Mouse (Mus musculus): Measurements from ENCODE around the gene Akp3.
A peak's percentile ranks its signal among the peaks of the same experiment; 100 is the strongest.

Gene Akp3

DNA sequence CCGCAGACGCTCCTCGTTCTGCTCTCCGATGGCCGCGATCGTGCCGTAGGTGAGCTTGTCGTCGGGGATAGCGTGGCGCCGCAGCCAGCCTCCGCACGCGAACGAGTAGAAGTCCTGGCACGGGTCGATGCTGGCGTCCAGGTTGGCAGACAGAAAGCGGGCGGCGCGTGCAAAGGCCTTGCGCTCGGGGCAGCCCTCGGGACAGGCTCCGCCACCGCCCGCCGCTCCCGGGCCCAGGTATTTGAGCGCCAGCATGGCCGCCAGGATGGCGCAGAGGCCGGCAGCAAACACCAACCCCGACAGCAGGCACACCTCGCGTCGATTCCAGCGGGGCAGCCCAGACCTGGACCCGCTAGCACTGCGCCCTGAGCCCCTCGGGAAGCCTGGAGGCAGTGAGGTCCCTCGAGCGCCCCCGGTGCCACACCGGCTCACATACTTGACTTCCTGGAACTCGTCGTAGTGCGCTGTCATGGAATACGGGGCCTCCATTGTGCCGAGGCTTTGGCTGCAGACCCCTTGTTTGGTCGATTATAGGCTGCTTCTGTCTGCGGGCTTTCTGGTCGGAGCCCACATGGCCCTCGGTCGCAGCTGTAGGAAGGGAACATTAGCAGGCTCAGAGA, 29.8 kb downstream of the Akp3 start:
- DNase-seq: no peak

DNA sequence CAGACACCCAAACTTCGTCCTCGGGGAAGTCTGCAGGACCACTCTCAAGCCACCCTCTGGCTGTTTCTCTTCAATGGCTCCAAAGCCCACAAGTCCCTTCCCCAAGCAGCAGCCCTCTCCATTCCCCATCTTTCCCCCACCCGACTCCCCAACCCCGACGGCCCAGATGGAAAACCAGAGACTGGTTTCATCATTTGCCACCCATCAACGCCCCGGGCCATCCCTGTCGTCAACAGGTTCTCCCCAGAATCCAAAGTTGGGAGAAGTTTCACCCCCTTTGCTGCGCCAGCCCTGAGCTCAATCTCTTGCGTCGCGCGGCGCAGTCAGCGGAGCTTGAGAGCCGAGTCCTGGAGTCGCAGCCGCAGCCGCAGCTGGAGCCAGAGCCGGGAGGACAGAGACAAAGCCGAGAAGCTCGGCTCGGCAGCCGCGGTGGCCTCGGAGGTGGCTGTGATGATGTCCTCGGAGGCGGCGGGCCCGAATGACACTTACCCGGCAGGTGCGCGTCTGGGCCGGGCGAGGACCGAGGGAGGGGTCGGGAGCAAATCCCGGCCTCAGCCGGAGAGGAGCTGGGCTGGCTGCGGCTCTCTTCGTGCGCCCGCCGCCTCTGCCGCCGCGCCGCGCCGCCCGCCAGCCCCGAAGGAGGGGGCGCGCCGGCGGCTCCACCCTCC, 30.9 kb downstream of the Akp3 start:
- DNase-seq: no peak

DNA sequence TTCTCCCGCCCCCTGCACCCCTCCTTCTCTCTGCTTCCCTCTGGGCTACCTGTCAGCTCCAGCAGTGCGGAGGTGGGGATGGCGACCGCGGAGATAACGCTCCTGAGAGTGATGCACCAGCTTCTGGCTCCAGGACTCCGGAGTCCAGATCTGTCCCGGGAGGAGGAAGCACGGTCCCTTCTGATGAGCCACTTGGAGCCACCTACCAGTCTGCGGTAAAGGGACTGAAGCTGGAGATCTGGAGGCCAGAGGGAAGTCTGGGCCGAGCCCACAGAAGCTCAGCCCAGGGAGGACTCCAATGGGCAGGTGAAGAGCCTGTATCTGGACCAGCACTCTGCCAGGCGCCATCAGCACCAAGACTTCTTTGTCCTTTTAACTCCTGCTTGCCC, 31.4 kb downstream of the Akp3 start, which contains the start of gene Ecel1:
Ecel1 (minus strand) TSS at position 323 of the 389 bp plus-strand sequence.
- no peak for DNase-seq

DNA sequence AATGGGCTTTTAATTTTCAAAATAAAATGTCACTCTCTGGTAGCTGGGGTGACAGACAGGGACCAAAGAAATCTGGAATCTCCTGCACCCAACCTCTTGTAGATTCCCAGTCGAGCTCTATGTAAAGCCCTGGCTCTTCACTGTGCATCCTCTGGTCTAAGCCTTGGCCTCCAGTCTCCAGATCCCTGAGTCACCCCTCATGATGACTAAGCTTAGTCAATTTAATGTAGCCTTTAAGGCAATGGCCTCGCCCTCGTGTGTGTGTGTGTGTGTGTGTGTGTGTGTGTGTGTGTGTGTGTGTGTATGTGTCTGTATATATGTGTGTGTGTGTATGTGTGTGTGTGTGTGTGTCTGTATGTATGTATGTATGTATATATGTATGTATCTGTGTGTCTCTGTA, 34.6 kb downstream of the Akp3 start:
- no peak for DNase-seq

- no peak for DNase-seq
These were observed 39.5 kb downstream of the Akp3 start for GRCm38 (mm10) chr1:87164164-87164795.

- no peak for DNase-seq
These were observed 40.0 kb downstream of the Akp3 start for GRCm38 (mm10) chr1:87164796-87165184.

DNA sequence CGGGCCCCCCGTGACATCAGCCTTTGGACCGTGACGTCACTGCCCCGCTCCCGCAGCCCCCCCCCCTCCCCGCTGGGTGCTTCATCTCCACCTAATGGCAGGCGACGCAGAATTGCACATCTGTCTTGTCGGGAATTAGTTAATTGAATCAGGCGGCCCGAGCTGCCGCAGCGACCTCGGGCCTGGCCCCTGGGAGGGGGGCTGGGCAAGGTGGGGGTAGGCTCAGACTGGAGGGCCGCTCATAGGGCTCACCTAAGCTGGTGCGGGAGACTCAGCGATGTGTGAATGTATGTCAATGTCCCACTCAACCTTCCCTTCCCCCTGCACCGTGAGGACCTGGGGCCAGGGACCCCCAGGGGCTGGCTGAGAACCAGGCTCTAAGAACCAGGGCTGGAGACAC, 45.7 kb downstream of the Akp3 start:
- DNase-seq: no peak

- DNase-seq: no peak
These were observed 46.5 kb downstream of the Akp3 start for GRCm38 (mm10) chr1:87171312-87171711.

DNA sequence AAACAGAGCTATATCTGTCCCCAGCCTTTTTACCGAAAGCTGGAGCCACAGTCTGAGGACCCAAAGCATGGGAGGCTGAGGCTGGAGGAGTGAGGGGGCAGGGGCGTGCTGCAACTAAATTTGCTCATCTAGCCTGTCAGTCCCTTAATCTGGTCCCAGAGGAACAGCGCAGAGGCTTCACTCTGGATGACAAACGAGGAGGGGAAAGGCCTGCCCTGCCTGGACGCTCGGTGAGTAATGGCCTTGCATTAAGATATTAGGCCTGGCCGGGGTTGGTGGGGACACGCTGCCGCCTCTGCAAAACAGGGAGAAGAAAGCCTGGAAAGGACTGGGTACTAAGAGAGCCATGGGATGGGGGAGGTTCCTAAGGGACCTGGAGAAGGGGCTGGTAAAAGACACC, 47.5 kb downstream of the Akp3 start:
- DNase-seq: no peak

GRCm38 (mm10) chr1:87174006-87174955, 49.5 kb downstream of the Akp3 start:
- peak; percentile 21 to 47 for DNase-seq

- DNase-seq: no peak
These were observed 51.1 kb downstream of the Akp3 start for GRCm38 (mm10) chr1:87175852-87176292.
